Mouse (Mus musculus): ENCODE data around the gene Map3k7cl.

Gene Map3k7cl

GRCm38 (mm10) chr16:87585548-87586262 is 32.6 kb downstream of the Map3k7cl start:
- no peak for DNase-seq (ENCODE audit: low read depth, low spot score)

- DNase-seq (ENCODE audit: low read depth, low spot score), result no peak
Measured at GRCm38 (mm10) chr16:87587843-87588242, 34.7 kb downstream of the Map3k7cl start.

GRCm38 (mm10) chr16:87594145-87594544 is 41.0 kb downstream of the Map3k7cl start:
- DNase-seq (ENCODE audit: low read depth, low spot score), result no peak

GRCm38 (mm10) chr16:87595149-87595548 is 42.0 kb downstream of the Map3k7cl start:
- DNase-seq (ENCODE audit: low read depth, low spot score), result no peak

GRCm38 (mm10) chr16:87602717-87603526 is 49.8 kb downstream of the Map3k7cl start:
- no peak for DNase-seq (ENCODE audit: low read depth, low spot score)

- DNase-seq (ENCODE audit: low read depth, low spot score), result no peak
Measured at GRCm38 (mm10) chr16:87604002-87604401, 50.9 kb downstream of the Map3k7cl start.

GRCm38 (mm10) chr16:87604883-87605282 is 51.8 kb downstream of the Map3k7cl start:
- DNase-seq (ENCODE audit: low read depth, low spot score), result no peak

- DNase-seq (ENCODE audit: low read depth, low spot score), result no peak
Measured at GRCm38 (mm10) chr16:87607383-87607782, 54.3 kb downstream of the Map3k7cl start.

- no peak for DNase-seq (ENCODE audit: low read depth, low spot score)
Measured at GRCm38 (mm10) chr16:87607959-87608358, 54.8 kb downstream of the Map3k7cl start.

- no peak for DNase-seq (ENCODE audit: low read depth, low spot score)
Measured at GRCm38 (mm10) chr16:87610142-87610541, 57.0 kb downstream of the Map3k7cl start.

GRCm38 (mm10) chr16:87610556-87611295 is 57.6 kb downstream of the Map3k7cl start:
- no peak for DNase-seq (ENCODE audit: low read depth, low spot score)

- DNase-seq (ENCODE audit: low read depth, low spot score), result no peak
Measured at GRCm38 (mm10) chr16:87611420-87611819, 58.3 kb downstream of the Map3k7cl start.

GRCm38 (mm10) chr16:87612218-87612838 is 59.2 kb downstream of the Map3k7cl start:
- DNase-seq (ENCODE audit: low read depth, low spot score), result no peak

- DNase-seq (ENCODE audit: low read depth, low spot score), result no peak
Measured at GRCm38 (mm10) chr16:87617377-87617776, 64.2 kb downstream of the Map3k7cl start.

- DNase-seq (ENCODE audit: low read depth, low spot score), result no peak
Measured at GRCm38 (mm10) chr16:87621246-87621645, 68.1 kb downstream of the Map3k7cl start.

GRCm38 (mm10) chr16:87623881-87624280 is 70.8 kb downstream of the Map3k7cl start:
- DNase-seq (ENCODE audit: low read depth, low spot score), result no peak

GRCm38 (mm10) chr16:87624937-87625336 is 71.8 kb downstream of the Map3k7cl start:
- no peak for DNase-seq (ENCODE audit: low read depth, low spot score)

- DNase-seq (ENCODE audit: low read depth, low spot score), result no peak
Measured at GRCm38 (mm10) chr16:87625341-87625740, 72.2 kb downstream of the Map3k7cl start.

GRCm38 (mm10) chr16:87625816-87626215 is 72.7 kb downstream of the Map3k7cl start:
- DNase-seq (ENCODE audit: low read depth, low spot score), result no peak

GRCm38 (mm10) chr16:87626696-87627095 is 73.6 kb downstream of the Map3k7cl start:
- DNase-seq (ENCODE audit: low read depth, low spot score), result no peak

GRCm38 (mm10) chr16:87634709-87635108 is 81.6 kb downstream of the Map3k7cl start:
- DNase-seq (ENCODE audit: low read depth, low spot score), result no peak
